Mouse (Mus musculus) urinary bladder, postnatal 25 days (tissue): ENCODE results near the gene Rhobtb3.
A peak's percentile ranks its signal among the peaks of the same experiment; 100 is the strongest.
"Not testable (repeated sequence)": the region's sequence is repeated elsewhere in the genome, so short reads cannot be mapped to it uniquely, and the experiment has no call there.

Experiments used
- DNase-seq: peaks from one replicate; pipeline ENCODE4 v3.0.0; 2022; ENCODE audit warnings: low spot score

The Rhobtb3 gene

GRCm38 (mm10) chr13:75845519-75846166, 98.1 kb downstream of the Rhobtb3 start:
- no peak for DNase-seq

- no peak for DNase-seq
Observed at GRCm38 (mm10) chr13:75844833-75845518, 98.7 kb downstream of the Rhobtb3 start.

- no peak for DNase-seq
Observed at GRCm38 (mm10) chr13:75843993-75844683, 99.6 kb downstream of the Rhobtb3 start.

DNA sequence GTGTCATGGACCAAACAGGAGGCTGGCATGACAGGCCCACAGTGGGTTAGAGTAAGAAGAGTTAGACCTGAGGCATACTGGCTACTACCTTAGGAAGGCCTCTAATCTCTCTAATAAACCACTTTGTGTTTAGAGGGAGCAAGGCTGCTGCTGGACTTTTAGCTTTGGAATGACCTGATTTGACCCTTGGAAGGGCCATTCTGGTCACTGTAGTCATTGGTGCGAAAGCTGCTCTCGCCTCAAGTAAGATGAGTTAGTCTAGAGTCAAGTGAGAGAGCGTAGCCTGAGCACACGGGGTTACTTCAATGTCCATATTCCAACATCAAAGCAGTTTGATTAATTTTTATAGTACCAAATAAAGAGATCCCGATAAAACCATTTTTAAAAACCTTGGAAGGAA, 100.4 kb downstream of the Rhobtb3 start:
- no peak for DNase-seq

DNA sequence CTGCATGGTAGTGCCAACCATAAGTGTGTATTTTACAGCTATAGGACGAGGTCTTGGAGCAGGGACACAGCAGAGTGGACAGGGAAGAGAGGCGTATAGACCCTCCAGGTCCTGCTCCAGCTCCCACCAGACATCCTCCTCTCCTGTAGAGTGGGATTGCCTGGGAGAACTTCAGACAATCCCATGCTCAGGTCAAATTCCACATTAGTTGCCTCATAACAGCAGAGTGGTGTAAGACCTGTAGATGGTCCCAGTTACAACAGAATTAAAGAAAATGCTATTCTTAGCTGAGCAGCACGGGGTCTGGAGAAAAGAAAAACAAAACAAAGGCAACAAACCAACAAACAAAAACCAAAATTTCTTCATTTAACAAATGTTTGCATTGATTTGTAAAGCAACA, 101.8 kb downstream of the Rhobtb3 start:
- no peak for DNase-seq

GRCm38 (mm10) chr13:75840752-75841285, 102.9 kb downstream of the Rhobtb3 start:
- DNase-seq: no peak

DNA sequence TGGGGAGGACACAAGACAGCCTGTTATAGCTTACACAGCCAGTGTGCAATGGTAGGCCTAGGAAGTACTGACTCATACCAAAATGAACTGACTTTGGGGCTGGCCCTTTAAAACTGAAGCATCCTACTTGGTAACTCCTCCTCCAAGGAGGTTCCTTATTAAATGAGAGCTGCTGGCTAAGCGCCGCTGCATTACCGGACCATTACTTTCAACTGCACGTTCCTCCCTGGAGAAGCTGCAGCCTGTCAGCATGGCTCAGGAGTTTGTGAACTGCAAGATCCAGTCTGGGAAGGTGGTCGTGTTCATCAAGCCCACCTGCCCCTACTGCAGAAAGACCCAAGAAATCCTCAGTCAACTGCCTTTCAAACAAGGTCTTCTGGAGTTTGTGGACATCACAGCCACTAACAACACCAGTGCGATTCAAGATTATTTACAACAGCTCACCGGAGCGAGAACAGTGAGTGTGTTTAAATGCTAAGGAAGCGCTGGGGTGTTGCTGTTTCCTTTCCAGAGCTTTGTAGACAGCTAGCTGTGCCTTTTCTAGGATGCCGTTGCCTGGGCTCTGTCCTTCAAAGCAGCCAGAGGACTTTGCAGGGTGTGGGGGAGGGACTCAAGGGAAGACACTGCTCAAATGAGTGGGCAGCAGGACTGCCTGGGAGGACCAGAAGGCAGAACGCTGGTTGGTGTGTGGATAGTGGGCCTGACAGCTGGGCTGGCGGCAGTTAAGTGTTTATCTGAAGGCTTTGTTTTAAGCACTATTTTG, 103.8 kb downstream of the Rhobtb3 start, which contains the start of gene Glrx:
Glrx (plus strand) TSS at position 150 of the 763 bp plus-strand sequence.
- DNase-seq: peak; percentile 57

DNA sequence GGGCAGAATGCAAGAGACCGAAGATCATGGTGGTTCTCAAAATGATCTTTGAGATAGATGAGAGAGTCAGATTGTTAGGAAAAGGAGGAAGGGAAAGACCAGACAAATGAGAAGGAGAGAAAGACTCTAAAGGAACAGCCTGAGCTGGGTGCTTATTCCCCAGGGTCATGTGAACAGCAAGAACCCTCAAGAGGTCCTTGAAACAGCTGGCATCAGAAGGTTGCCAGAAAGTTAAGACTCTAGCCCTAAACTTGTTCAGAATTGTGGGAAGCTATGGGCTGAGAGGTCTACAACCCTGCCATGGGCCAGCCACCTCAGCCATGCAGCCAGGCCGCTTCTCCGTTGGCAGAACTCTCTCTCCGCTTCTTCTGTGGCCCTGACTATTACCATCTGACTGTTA, 105.2 kb downstream of the Rhobtb3 start:
- no peak for DNase-seq

GRCm38 (mm10) chr13:75835461-75835860, 108.3 kb downstream of the Rhobtb3 start:
- DNase-seq: no peak

DNA sequence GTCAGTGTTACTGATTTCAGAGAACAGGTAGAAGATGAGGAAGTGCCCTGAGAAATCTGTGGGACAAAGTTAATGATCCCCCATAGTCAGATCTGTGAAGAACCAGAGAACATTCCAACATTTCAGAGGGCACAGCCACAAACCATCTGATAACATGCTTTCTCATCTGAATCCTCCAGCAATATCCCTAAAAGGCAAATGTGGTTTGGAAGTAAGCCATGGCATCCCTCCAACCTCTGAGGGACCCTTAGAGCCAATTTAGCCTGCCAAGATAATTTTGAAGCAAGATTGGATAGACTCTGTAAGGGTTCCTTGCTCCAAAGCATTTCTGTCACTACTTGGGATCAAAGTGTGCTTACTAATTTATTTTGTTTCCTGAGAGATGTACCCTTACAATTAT, 110.2 kb downstream of the Rhobtb3 start:
- no peak for DNase-seq

GRCm38 (mm10) chr13:75832697-75833096, 111.0 kb downstream of the Rhobtb3 start:
- no peak for DNase-seq

DNA sequence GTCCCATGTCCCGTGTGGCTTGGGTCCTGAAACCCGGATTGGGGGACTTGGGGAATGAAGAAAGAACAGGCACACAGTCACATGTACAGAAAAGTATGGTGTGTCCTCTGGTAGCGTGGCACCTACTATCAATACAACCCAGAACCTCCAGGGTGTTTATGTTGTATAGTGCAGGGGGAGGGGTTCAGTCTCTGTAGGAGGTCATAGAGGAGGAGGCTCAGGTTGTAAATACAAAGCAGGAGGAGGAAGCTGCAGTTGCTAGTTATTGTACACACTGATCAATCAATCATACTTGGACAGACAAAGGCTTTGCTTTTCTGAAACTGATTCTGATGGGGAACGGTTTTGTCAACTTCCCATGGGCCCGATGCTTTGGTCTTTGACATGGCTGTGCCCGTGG, 112.0 kb downstream of the Rhobtb3 start:
- no peak for DNase-seq

DNA sequence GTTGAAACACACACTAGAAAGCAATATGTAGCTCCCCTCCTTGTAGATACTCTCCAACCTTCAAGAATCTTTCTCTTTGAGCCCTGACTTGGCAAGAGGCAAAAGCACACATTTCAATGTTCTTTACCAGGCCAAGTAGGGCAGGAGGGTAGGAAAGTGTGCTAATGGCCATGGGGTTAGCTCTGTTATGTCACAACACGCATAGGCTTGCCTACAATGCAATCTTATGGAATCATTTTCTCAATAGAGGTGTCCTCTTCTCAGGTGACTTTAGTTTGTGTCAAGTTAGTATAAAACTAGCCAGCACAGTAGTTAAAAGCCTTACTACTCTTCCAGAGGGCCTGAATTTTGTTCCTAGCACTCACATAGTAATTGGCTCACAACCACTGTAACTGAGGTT, 113.0 kb downstream of the Rhobtb3 start:
- DNase-seq: no peak

DNA sequence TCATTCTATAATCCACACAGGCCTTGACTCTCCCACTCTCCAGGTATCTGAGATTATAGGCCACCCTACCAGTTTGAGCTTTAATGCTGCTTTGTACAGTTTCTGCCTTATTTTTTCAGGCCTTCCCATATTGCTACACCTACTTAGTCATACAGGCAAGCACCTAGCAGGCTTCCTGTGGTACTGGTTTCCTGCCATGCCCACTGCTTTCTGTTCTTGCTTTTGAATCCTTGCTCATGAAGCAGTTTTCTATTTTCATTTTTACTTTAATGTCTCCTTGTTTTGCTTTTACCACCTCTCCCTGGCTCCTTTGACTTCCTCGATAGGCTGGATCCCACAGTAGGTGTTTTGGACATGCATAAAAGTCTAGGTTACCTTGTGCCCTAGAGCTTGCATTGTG, 118.3 kb downstream of the Rhobtb3 start:
- DNase-seq: no peak

- no peak for DNase-seq
Observed at GRCm38 (mm10) chr13:75824611-75825319, 119.0 kb downstream of the Rhobtb3 start.

DNA sequence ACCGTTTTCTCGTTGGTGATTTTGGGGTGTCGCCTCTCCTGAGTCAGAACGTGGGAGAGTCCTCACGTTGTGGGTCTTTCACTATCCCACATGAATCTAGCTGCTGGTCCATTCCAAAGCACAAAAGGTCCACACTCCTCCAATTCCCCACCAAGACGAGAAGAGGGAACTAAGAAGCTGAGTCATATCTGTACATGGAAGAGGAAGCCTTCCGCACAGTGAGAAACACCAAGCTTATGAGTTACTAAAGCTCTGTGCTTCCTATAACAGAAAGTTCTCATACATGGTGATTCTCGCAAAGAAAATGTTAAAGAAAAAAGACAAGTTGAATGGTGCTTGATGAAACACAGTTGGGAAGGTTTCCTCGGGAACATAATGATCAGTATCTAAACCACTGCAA, 120.5 kb downstream of the Rhobtb3 start:
- DNase-seq: no peak

- DNase-seq: not testable (repeated sequence)
Observed at GRCm38 (mm10) chr13:75822366-75822765, 121.4 kb downstream of the Rhobtb3 start.

DNA sequence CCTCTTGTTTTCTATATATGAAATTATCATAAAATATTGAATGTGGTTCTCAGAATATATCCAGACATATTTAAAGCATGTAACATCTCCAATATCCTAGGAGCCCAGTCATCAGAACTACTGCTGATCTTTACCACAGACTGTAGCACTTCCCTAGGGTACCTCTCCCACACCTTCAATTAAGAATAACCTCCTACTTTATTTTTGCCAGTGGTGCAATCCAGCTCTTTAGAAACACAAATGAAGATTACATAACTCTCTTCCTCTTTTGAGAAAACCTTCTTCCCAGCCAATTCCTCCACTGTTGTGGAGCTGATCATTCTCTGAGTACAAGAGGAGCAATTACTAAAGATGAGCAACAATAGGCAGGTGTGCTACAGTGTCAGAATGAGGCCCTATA, 123.8 kb downstream of the Rhobtb3 start:
- DNase-seq: no peak
